Mouse (Mus musculus): ENCODE data around the gene Stk39. TPM values are rescaled to one million over a fixed set of nuclear protein-coding genes. Genes with fewer than 3 reads are reported as not detected.

Gene Stk39
- total RNA-seq, 2 experiments from 2014 or later = 88.1 to 97.1 TPM

DNA sequence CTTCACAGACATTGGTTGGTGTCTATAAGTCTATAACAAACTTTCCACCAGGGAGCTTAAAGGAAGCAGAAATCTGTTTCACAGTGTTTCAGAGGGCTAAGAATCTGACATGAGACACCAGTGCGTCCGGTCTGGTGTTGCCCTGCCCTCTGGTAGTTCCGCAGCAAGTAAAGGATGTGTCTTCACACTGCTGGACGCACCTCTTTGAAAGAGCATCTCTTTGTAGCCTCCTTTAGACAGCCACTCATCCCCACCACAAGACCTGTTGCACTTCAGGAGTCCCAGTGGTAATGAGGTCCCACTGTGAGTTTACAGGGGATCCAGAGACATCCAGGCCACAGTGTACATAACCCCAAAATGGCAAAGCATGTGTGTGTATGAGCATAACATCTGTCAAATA is 88.1 kb downstream of the Stk39 start:
- DNase-seq = no peak

DNA sequence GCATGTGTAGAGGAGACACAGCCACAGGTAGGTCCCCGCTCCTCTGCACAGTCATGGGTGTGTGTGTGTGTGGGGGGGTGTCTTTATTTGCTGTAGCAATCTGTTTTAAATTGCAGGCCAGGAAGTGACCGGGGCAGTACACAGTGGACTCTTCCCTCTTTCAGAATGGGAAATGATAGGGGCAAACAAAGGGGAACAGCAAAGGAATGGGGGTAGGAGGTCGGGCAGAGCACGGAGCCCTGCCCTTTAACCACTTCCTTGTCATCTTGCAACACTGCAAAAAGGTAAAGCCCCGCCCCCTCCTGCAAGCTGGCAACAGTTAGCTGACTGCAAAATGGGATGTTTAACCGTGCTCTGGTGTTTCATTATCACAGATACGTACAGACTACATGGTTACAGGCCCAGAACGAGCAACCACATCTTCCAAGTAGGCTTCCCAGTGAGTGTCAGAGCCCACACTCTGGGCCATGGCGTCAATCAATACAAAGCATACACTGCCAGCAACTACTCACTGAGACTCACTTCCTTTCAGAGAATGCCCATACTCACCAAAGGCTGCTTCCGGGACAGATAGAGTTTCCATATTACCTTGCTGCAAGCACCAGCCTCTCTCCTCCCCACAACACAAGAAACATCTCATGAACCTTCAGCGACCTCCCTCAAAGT is 89.5 kb downstream of the Stk39 start:
- DNase-seq = no peak

DNA sequence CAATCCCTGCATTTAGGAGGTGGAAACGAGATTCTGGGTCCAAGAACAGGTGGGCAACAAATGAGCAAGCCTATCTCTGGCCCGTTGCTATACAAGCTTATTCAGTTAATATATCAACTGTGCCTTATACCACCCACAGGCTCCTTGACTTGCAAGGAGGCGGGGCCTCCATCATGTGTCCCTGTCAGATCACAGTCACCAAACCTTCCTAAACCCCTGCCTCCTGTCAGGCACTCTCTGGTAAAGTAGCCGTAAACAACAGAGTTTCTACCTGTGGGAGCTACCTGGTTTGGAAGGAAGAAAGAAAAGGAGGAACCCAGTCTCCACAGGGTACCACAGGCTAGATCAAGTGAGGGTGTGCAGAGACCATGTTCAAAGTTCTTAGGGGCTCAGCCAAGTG is 90.2 kb downstream of the Stk39 start:
- no peak for DNase-seq

GRCm38 (mm10) chr2:68381205-68381604 is 90.9 kb downstream of the Stk39 start:
- no peak for DNase-seq

GRCm38 (mm10) chr2:68379631-68380030 is 92.4 kb downstream of the Stk39 start:
- peak in 1 of 2 experiments; percentile 21 for DNase-seq

DNA sequence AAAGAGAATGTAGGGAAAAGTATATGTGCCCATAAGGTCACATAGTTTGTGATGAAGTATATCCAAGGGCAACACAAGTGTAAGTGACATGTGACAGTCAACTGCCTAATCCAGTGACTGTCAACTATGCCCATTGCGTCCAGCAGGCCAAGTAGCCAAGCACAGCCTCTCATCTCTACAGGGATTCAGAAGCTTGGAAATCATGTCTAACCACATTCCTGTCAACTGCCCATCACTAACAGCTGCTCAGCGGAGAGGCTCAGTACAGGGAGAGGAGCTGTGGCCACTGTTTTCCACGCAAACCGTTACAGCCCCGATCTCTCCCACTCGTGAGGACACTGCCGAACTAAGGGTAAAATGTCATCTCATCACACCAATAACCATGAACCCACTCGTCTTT is 93.7 kb downstream of the Stk39 start:
- DNase-seq = peak; percentile 72 to 77

DNA sequence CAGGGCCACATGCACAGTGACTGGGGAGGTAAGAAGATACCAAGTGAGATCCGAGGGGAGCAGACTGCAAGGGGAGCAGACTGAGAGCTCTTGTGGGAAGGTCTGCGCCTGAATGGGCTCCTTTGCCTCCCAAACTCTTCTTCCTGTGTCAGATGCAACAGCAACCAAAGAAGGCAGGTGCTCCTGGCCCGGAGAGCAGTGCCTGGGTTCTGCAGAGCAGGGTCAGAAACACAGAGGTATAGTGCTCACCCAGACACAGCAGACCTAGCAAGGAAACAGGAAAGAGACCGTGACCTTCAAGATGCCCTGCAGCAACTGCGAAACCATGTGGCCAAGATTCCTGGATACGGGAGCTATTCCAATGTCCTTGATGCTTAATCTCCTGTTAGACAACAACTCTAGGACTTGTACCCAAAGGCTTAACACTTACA is 94.8 kb downstream of the Stk39 start:
- peak in 1 of 2 experiments; percentile 49 for DNase-seq

DNA sequence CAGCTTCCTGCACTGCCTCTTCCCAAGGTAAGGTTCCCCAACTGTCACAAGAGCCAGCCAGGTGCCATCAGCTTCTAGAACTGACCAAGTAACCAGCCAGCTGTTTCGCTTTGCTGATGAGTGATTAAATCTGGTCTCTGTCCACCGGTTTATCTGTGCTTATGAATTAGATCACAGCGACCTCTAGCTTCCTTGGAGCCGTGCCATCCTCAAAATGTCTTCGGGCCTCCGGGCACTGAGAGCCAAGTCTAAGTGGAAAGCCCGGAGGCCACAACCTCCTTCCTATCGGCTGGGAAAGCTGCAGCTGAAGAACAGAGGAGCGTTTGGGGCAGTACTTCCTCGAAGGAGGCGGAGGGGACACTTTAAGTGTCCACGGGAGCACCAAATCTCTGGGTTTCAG is 95.4 kb downstream of the Stk39 start:
- peak; percentile 73 to 83 for DNase-seq

DNA sequence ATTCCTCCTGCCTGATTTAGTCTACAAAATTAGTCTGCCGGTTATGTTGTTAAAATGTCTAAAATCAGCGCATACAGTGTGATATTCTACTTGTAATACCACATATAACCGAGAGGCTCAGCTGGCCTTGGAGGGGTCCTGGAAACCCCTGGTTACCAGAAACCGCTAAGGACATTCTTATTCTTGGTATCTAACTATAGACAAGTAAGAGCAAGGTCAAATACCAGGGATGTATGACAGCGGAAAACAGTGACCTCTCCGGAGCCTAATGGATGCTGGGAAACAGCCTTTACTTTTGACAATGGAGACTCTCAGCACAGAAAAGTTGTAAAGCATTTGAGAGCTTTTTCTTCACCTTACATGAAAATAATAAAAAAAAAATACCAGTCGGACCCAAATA is 97.9 kb downstream of the Stk39 start:
- no peak for DNase-seq

GRCm38 (mm10) chr2:68371912-68372311 is 100.2 kb downstream of the Stk39 start:
- DNase-seq = no peak

DNA sequence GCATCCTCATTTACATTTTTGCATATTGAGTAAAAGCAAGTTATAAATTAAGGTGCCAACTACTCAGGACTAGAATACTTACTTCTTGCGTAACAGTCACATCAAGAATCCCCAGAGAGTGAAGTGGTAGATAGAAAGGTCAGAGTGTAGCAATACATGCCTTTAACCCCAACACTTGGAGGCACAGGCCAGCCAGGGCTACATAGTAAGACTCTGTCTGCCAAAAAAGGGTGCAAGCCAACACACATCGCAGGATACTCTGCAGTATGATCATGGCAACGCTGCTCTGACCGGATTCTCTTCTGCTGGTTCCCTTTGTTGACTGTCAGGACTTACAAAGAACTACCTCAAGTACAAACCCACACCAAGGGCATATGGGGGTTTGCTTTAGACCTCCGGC is 101.7 kb downstream of the Stk39 start:
- no peak for DNase-seq

DNA sequence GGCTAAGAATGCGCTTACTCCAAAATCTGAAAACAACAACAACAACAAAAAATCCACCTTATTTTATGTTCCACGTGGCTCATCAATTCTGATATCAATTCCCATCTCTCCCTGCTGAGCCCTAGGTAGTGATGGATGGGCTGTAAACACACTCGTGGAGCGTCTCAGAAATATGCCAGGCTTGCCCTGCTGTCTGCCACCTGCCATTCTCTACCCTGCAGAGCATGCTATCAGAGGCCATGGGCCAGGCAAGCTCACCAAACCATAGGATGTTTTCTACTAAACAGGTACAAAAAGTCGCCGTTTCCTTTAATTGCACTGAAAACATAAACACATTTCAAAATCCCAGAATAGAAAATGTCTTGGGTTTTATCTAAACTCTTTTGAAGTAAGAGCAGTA is 103.0 kb downstream of the Stk39 start:
- DNase-seq = no peak

DNA sequence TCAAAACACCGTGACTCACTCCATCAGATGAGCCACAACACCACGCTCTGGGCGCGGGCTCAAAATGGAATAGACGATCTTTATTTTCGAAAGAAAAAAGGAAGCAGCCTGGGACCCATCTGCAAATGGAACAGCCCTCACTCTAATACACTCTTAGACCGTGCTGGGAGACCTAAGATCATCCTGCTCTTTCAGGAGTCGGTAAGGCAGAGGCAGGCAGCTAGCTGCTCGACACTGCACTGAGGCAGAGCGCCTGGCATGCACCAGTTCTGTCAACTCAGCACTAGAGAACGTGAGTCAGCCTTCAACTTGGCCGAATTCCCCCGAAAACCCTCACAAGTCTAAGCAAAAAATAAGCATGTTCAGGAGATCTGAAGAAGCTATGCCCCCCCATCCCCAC is 104.1 kb downstream of the Stk39 start:
- DNase-seq = no peak

- no peak for DNase-seq
Measured at GRCm38 (mm10) chr2:68366897-68367193, 105.2 kb downstream of the Stk39 start.

GRCm38 (mm10) chr2:68366091-68366896 is 105.8 kb downstream of the Stk39 start:
- no peak for DNase-seq

- DNase-seq = no peak
Measured at GRCm38 (mm10) chr2:68365504-68365903, 106.6 kb downstream of the Stk39 start.

- peak in 1 of 2 experiments; percentile 72 for DNase-seq
Measured at GRCm38 (mm10) chr2:68364181-68364900, 107.7 kb downstream of the Stk39 start.

- no peak for DNase-seq
Measured at GRCm38 (mm10) chr2:68363159-68363558, 108.9 kb downstream of the Stk39 start.

DNA sequence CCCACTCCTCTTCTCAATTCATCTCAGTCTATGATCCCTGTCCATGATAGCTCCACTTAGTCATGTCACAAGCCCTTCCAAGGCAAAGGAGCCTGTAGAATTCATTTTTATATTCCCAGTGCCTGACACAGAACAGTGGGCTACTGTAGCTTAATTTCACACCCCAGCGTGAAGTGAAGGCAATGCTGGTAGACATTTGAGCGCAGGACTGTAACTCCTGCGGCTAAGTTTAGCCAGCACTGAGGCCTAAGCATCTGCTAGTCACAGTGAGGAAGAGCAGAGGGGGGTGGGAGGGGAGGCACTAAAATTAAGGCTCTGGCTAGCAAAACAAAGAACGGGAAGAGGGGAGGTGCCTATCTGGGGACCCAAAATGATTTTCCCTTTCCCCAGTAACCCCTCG is 110.4 kb downstream of the Stk39 start:
- no peak for DNase-seq

GRCm38 (mm10) chr2:68350621-68351020 is 121.4 kb downstream of the Stk39 start:
- peak; percentile 58 to 80 for DNase-seq

DNA sequence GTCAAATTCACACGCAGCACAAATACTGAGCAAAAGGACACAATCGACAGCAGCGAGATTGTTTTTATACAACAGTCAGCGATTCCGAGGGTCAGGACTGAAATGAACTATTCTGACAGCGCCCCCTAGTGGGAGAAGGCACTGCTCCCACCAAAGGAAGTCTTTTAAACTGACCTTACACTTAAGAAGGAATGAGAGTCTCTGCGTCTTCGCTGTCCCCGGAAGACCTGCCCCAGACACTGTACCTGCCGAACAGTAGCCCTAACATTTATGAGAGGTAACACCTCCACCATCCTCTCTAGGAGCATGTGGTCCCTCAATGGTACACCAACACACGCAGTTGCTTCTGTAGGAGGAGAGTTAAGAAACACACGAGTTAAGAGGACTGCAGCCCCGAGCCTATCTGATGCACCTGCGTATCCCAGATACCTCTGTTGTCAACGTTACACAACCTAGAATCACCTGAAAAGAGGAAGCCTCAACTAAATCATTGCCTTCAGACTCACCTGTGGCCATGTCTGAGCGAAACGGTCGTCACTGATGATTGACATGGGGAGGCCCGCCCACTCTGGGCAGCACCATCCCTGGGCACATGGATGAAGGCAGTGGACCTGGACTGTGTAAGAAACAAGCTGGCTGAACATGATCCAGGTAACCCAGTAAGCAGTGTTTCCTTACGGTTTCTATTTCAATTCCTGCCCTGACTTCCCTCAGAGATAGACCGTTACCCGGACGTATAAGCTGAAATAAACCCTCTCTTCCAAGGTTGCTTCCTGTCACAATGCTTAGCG is 122.3 kb downstream of the Stk39 start:
- DNase-seq = peak; percentile 71 to 91

- DNase-seq = no peak
Measured at GRCm38 (mm10) chr2:68348966-68349365, 123.1 kb downstream of the Stk39 start.

All from heart, adult 18-20 months (tissue).